Mouse (Mus musculus) large intestine, adult 2 months (tissue): ENCODE measurements around the gene Iqschfp. TPM values are rescaled to one million over a fixed set of nuclear protein-coding genes. Genes with fewer than 3 reads are reported as not detected.

Experiments used
- DNase-seq: peaks from one replicate; pipeline ENCODE4 v3.0.0-alpha.2; 2012; ENCODE audit warnings: low read depth, low spot score
- WGBS: fragments of 180-500 bp; shearing (Covaris S2); methylation state at CpG from one replicate; pipeline ENCODE4 v1.1.7; 2018; 5-methylcytosine and 5-hydroxymethylcytosine counted together
- polyA plus RNA-seq: library from polyadenylated mRNA; depleted of rRNA; stranded (reverse); fragments of >200 nt; gene quantifications from 2 replicates; pipeline ENCODE4 v1.2.3, GENCODE M21; 2012; rRNA removed

Gene Iqschfp
- polyA plus RNA-seq, 1 experiment: not detected

DNA sequence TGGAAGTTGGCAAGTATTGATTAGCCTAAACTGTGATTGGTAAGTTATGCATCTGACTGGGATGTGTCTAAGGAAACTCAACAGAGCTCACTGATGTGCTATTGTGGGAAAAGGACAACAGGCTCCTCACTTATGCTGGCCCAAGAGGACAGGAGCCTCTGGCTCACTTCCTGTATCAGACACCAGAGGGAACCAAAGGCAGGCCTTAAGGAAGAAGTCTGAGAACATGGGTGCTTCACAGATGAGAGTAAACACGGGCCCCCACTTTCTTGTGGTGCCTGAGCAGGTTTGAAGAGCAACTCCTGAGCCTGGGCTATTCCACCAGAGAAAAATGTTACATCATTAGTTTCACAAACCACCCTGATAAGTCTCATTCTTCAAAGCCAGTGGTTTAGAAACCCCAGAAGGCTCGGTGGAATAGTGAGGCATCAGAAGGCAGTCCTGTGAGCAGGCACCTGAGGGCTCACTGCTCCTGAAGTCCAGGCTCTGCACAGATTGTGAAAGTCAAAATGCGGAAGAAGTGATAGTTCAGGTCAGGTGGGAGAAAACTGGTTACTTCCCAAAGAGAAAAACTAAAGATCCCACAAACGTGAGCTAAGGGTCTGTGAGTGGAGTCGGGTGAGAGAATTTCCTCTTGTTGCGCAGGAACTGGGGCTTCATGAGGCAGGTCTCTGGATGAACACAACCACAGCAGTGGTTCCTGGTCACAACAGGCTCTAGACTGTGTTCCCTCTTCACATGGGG lies 754.5 kb downstream of the Iqschfp start:
- WGBS: 74% methylated on average over 6 of the region's 6 CpGs
- DNase-seq: no peak

DNA sequence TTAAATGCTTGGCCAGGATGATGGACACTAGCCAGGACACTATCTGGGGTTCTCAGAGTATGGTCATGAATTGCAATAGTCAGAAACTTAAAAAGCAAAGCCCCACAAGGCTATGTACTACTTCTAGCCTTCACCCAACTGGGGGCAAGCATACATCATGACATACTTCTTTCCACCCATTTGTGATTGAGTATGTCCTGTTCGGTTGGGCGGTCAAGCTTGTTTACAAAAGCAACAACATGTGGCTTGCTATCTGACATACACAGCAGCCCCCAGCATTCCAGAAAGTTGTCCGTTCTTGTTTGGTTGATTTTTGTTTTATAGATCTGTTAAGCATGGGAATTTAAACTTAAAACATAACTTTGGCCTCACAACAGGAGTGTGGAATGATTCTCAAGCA lies 755.2 kb downstream of the Iqschfp start:
- no peak for DNase-seq
- 67% methylated on average over 3 of the region's 3 CpGs for whole genome bisulfite sequencing

DNA sequence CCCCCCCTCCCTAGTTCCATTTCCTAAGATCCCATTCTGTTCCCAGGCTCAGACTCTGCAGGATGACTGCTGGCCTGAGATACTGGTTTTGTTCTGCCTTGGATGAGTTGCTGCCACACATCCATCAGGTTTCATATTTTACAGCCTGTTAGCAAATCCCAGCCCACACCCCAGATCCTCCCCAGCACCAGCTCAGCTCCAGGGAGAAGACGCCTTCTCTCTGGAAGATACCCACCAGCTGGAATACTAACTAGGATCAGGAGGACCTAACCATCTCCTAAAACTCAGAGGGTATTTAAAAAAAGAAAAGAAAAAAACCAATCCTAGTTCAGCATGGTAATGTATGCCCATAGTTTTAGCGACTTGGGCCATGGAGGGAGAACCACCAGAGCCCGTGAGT lies 758.2 kb downstream of the Iqschfp start:
- DNase-seq: no peak
- WGBS: 87% methylated on average over 3 of the region's 3 CpGs

DNA sequence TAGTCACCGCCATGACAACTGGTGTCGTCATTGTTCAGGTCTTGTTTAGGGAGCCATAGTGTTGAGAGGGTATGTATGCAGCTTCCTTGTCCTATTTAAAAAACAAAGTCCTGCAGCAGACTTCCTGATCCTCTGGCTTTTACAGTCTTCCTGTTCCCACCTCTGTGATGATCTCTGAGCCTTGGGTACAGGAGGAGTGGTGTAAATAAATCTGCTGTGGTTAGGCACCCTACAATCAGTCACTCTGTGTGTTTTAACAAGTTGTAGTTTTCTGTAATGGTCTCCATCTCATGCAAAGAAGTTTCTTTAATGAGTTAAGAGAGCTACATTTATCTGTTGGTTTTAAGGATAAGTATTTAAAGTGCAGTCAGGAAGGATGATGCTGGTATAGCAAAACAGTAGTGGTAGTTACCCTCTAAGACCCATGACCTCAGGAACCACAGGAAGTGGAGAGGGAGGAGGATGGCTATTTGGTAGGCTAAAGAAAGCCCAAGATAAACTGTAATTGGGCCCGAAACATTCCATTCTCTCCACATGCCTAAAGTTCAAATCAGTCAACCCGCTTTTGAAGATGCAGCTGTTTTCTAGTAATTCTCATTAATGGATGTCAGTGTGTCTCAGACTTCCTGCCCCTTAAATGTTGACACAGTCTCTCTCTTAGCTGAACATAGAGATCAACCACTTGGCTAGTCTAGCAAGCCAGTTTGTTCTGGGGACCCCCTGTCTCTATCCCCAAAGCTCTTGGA lies 764.7 kb downstream of the Iqschfp start:
- no peak for DNase-seq
- 77% methylated on average over 4 of the region's 4 CpGs for WGBS

DNA sequence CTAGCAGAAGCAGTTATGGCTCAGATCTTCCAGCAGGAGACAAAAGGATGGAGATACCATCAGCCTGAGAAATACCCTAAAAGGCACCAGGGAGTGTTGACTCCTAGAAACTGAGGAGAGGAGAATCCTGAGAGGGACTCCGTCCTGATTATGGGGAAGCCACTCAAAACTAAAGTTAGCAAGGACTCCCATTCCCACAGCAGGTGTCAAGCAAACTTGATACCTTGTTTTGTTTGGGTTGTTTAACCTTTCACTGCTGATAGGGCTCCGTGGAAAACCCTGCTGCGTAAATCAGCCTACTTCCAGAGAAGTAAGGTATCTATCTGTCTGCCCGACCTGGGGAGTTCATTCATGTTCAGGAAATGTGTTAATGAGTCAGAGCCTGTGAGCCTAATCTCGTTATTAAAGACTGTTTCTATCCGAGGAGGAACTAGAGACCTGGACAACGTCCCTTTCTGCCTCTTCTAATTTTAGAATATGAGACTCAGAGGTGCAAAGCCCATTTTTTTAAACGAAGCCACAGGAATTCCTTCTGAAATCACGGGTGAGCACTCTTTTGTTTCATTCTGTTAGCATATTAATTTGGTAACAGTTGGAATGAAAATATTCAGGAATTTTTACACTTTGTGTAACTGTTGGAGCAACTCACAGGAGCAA lies 765.7 kb downstream of the Iqschfp start:
- 28% methylated on average over 9 of the region's 9 CpGs for whole genome bisulfite sequencing
- DNase-seq: no peak

DNA sequence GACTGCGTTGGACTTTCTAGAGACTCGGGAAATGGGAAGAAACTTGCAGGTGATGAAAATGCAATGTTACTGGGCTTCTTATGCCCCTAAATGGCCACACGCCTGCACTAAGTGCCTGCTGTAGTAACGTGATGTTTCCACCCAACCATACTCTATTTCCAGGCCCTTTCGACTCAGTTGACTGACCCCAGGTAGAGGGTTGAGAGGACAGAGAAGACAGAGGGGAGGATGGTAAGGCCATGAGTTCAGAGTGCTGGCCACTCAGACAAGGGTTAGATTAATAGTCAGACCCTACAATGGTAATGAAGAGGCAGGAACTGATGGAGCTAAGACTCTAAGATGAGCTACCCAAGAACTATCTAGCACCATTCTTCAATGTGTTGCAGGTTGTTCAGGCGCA lies 768.0 kb downstream of the Iqschfp start:
- 95% methylated on average over 6 of the region's 6 CpGs for WGBS
- no peak for DNase-seq

DNA sequence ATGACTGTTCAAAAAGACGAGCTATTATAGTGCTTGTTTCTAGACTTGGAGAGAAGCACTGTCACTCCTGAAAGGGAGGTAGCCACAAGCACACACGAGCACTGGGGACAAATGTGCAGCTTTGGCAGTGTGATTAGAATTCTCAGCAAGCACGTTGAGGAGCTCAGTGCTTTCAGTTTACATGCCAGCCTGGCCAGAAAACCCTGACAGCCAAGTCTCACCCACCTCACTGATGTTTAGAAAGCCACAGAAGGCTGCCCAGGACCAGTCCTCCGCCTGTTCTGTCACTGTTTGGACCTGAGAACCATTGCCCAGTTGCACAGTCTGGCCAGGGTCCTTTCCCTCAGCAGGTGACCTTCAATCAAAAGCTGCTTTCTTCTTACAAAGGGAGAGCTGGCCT lies 768.5 kb downstream of the Iqschfp start:
- 59% methylated on average over 4 of the region's 4 CpGs for WGBS
- no peak for DNase-seq

DNA sequence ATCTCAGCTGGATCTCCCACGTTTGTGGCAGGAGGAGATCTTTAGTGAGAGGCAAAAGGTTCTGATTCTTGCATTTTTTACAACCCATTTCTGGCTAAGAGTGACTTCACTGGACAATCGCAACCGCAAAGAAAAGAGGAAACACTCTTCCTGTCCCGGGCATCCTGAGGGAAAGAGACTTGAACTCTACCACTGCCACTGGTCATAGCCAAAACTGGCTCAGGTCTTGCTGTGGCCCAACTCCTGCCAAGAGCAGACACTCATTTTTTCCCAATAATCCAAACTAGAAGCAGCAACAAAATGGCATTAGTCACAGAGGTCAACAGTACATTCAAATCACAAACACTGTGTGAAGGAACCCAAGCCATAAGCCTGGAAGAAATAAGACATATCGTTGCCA lies 770.4 kb downstream of the Iqschfp start:
- no peak for DNase-seq
- WGBS: 69% methylated on average over 5 of the region's 5 CpGs

DNA sequence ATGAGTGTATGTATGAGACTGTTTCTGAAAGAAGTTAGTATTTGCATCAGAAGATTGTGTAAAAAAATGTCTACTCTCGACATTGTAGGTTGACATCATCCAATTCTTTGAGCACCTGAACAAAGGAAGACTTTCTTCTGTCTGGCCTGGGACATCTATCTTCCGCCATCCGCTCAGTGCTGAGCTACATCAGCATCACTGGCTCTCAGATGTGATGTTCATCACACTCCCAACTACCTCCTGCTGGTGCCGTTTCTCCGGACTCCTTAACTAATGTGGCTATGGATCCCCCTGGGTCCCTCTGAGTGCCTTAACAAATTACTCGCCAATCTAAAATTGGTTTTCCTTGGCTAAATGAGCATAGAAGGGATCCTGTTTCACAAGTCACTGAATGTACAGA lies 772.3 kb downstream of the Iqschfp start:
- no peak for DNase-seq
- WGBS: 87% methylated on average over 6 of the region's 6 CpGs

DNA sequence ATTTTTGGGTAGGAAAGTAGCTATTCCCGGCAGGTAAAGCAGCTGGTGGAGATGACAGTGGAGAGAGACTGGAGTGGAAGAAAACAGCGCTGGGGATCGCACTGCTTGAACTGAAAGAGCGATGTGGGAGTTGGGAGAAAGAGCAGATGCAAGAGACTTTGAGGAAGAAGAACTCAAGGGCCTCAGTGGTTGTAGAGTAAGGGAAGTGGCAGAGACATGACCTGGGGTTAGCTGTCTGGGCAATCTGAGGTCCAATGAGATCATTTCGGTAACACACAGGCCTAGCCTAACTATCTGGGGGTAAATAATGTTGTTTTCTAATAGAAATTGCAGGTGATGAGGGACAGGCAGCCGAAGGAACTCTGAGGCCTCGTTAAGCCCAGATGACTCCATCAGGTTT lies 774.3 kb downstream of the Iqschfp start:
- WGBS: 87% methylated on average over 7 of the region's 7 CpGs
- DNase-seq: no peak

DNA sequence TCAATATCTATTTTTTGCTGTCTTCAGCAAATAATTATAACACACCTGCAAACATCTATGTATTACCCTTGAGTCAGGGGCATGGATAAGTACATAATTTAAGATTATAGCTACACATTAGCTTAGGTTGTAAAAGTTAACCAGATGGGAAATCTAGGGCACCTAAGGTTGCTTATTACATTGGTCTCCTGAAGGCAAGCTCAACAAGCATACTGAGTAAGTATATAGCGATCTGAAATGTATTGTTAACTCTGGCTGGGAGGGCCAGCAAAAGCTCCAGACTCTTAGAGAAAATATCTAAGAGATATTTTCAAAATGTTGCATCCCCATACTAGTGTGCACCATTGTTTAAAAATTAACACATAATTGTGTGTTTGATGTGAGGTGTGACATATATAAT lies 775.8 kb downstream of the Iqschfp start:
- no peak for DNase-seq
- 75% methylated on average over 1 of the region's 1 CpGs for WGBS

DNA sequence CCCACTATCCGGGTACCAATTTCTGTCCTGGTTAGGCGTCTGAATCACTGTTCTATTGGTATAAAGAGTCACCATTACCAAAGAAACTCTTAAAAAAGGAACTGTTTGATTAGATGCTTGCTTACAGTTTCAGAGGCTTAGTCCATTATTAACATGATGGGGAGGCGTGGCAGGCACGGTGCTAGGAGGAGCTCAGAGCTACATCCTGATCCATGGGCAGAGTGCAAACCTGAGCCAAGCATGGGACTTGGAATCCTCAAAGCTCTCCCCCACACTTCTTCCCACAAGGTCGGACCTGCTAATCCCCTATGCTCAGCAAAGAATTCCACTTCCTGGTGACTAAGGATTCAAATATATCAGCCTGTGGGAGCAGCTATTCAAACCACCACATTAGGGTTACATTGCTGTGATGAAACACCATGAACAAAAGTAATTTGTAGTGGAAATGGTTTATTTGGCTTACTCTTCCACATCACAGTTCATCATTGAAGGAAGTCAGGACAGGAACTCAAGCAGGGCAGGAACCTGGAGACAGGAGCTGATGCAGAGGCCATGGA lies 777.5 kb downstream of the Iqschfp start:
- no peak for DNase-seq
- 63% methylated on average over 5 of the region's 5 CpGs for WGBS

DNA sequence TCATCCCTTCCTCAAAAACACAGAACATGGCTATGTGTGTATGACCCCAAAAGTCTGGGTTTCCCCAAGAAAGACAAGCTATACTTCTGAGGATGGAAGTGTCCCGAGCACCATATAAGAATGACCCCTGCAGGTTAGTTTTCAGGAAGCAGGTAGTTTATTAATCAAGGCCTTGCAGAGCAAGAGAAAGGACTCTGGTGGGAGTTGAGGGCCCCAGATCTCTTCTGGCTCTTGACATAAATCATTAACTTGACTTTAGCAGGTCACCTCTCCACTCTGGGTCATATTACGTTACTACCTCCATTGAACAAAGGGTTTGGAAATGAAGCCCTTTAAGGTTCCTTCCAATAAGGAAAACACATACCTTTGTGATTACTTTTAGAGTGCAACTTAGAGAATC lies 782.7 kb downstream of the Iqschfp start:
- no peak for DNase-seq
- 58% methylated on average over 2 of the region's 2 CpGs for WGBS

DNA sequence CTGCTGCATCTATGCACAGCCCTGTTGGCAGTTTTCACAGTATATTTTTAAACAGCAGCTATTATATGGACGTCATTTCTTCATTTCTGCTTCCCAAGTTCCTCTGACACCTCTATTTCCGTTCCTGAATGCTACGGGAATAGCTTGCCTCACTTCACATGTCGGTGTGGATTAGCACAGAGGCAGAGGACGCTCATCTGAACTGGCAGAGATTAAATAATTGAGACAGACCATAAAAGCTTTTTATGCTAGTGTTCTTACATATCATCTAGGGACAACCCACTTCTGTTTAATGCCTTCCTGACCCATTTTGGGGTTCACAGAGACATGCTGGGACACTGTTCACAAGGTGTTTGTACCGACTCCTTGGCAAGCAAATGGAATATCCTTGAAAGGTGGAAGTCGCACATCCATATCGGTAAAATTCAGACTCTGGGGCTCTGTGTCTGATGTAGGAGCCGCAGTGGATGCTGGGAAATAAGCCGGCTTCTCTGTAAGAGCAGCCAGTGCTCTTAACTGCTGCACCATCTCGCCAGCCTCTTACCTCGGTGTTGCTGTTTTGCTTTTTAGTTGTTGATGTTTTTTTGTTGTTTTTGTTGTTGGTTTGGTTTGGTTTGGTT lies 783.3 kb downstream of the Iqschfp start:
- no peak for DNase-seq
- WGBS: 87% methylated on average over 12 of the region's 12 CpGs

Other genes starting within 250 kb of the Iqschfp start
- not detected in 2 replicates for gene Iqcj, start within 50 bp of the Iqschfp start, polyA plus RNA-seq
- gene Schip1, start 172.6 kb downstream of the Iqschfp start, polyA plus RNA-seq: 5.8 and 5.9 TPM in 2 replicates